Mouse (Mus musculus): ENCODE data around the gene Igsf21. TPM values are rescaled to one million over a fixed set of nuclear protein-coding genes. Genes with fewer than 3 reads are reported as not detected.
A peak's percentile ranks its signal among the peaks of the same experiment; 100 is the strongest.

Igsf21 gene
- total and polyA plus RNA-seq, 2 experiments from 2014 or later: 145 to 146 TPM

GRCm38 (mm10) chr4:140149706-140150105 is 96.9 kb downstream of the Igsf21 start:
- Histone ChIP-seq H3K36me3 (ENCODE audit: insufficient read depth, low read length) (no peaks in the 10 kb centered on the region), H3K27ac (ENCODE audit: low read depth, low read length) (no peak overlapping the region), H3K4me3 (ENCODE audit: low read depth, low read length) (no peak overlapping the region), H3K4me1 (ENCODE audit: insufficient read depth, low read length) (peaks cover 9% of the 10 kb centered on the region; the same call in 1 of the 2 replicates), H3K4me2 (ENCODE audit: low read depth, low read length, poor library complexity, severe bottlenecking) (no peak overlapping the region), H3K9me3 (ENCODE audit: low read length) (no peaks in the 10 kb centered on the region), H3K27me3 (ENCODE audit: insufficient read depth, low read length) (no peaks in the 10 kb centered on the region), H3K9ac (replicated peaks; ENCODE audit: low read length, poor library complexity, severe bottlenecking) (no peak overlapping the region)
- no peak for TF ChIP-seq CTCF (IDR thresholded peaks at IDR 0.05)
- DNase-seq (ENCODE audit: low spot score) (no peak), ATAC-seq (ENCODE audit: low FRiP score) (no peak)
- 90% methylated on average over 8 of the region's 8 CpGs for WGBS

GRCm38 (mm10) chr4:140147857-140148695 is 98.5 kb downstream of the Igsf21 start:
- Histone ChIP-seq H3K27me3 (ENCODE audit: insufficient read depth, low read length) (no peaks in the 10 kb centered on the region), H3K36me3 (ENCODE audit: insufficient read depth, low read length) (no peaks in the 10 kb centered on the region), H3K9ac (replicated peaks; ENCODE audit: low read length, poor library complexity, severe bottlenecking) (no peak overlapping the region), H3K9me3 (ENCODE audit: low read length) (no peaks in the 10 kb centered on the region), H3K27ac (ENCODE audit: low read depth, low read length) (peak overlapping the region; percentile 65), H3K4me3 (ENCODE audit: low read depth, low read length) (no peak overlapping the region), H3K4me1 (ENCODE audit: insufficient read depth, low read length) (peaks cover 9% of the 10 kb centered on the region; the same call in 1 of the 2 replicates), H3K4me2 (ENCODE audit: low read depth, low read length, poor library complexity, severe bottlenecking) (no peak overlapping the region)
- 55% methylated on average over 20 of the region's 20 CpGs for WGBS
- ATAC-seq (ENCODE audit: low FRiP score): peak; percentile 68; the same call in 1 of the 2 replicates
- DNase-seq (ENCODE audit: low spot score): peak; percentile 59
- TF ChIP-seq CTCF (IDR thresholded peaks at IDR 0.05): no peak

- H3K27me3 ChIP-seq (ENCODE audit: insufficient read depth, low read length): no peaks in the 10 kb centered on the region
- DNase-seq (ENCODE audit: low spot score): no peak
- H3K9ac ChIP-seq (replicated peaks; ENCODE audit: low read length, poor library complexity, severe bottlenecking): no peak overlapping the region
- H3K9me3 ChIP-seq (ENCODE audit: low read length): no peaks in the 10 kb centered on the region
- 75% methylated on average over 15 of the region's 15 CpGs for WGBS
- no peak for ATAC-seq (ENCODE audit: low FRiP score)
- H3K4me2 ChIP-seq (ENCODE audit: low read depth, low read length, poor library complexity, severe bottlenecking): no peak overlapping the region
- H3K36me3 ChIP-seq (ENCODE audit: insufficient read depth, low read length): no peaks in the 10 kb centered on the region
- no peak overlapping the region for H3K4me3 ChIP-seq (ENCODE audit: low read depth, low read length)
- TF ChIP-seq CTCF (IDR thresholded peaks at IDR 0.05): no peak
- peak overlapping the region; percentile 65 for H3K27ac ChIP-seq (ENCODE audit: low read depth, low read length)
- H3K4me1 ChIP-seq (ENCODE audit: insufficient read depth, low read length): peaks cover 9% of the 10 kb centered on the region; the same call in 1 of the 2 replicates
Measured at GRCm38 (mm10) chr4:140147079-140147840, 99.3 kb downstream of the Igsf21 start.

GRCm38 (mm10) chr4:140143884-140144525 is 102.6 kb downstream of the Igsf21 start:
- peak; percentile 55 for TF ChIP-seq CTCF (IDR thresholded peaks at IDR 0.05)
- no peaks in the 10 kb centered on the region for H3K27me3 ChIP-seq (ENCODE audit: insufficient read depth, low read length)
- no peaks in the 10 kb centered on the region for H3K9me3 ChIP-seq (ENCODE audit: low read length)
- no peak overlapping the region for H3K9ac ChIP-seq (replicated peaks; ENCODE audit: low read length, poor library complexity, severe bottlenecking)
- H3K4me2 ChIP-seq (ENCODE audit: low read depth, low read length, poor library complexity, severe bottlenecking): no peak overlapping the region
- DNase-seq (ENCODE audit: low spot score) (no peak), ATAC-seq (ENCODE audit: low FRiP score) (no peak)
- peaks cover 9% of the 10 kb centered on the region; the same call in 1 of the 2 replicates for H3K4me1 ChIP-seq (ENCODE audit: insufficient read depth, low read length)
- no peak overlapping the region for H3K27ac ChIP-seq (ENCODE audit: low read depth, low read length)
- 89% methylated on average over 10 of the region's 10 CpGs for WGBS
- no peaks in the 10 kb centered on the region for H3K36me3 ChIP-seq (ENCODE audit: insufficient read depth, low read length)
- H3K4me3 ChIP-seq (ENCODE audit: low read depth, low read length): no peak overlapping the region

GRCm38 (mm10) chr4:140143178-140143577 is 103.4 kb downstream of the Igsf21 start:
- Histone ChIP-seq H3K4me2 (ENCODE audit: low read depth, low read length, poor library complexity, severe bottlenecking) (no peak overlapping the region), H3K9ac (replicated peaks; ENCODE audit: low read length, poor library complexity, severe bottlenecking) (no peak overlapping the region), H3K9me3 (ENCODE audit: low read length) (no peaks in the 10 kb centered on the region), H3K36me3 (ENCODE audit: insufficient read depth, low read length) (no peaks in the 10 kb centered on the region), H3K27me3 (ENCODE audit: insufficient read depth, low read length) (no peaks in the 10 kb centered on the region), H3K27ac (ENCODE audit: low read depth, low read length) (no peak overlapping the region), H3K4me3 (ENCODE audit: low read depth, low read length) (no peak overlapping the region), H3K4me1 (ENCODE audit: insufficient read depth, low read length) (peaks cover 7% of the 10 kb centered on the region; the same call in 1 of the 2 replicates)
- WGBS: 91% methylated on average over 6 of the region's 6 CpGs
- peak; percentile 57 for TF ChIP-seq CTCF (IDR thresholded peaks at IDR 0.05)
- DNase-seq (ENCODE audit: low spot score) (no peak), ATAC-seq (ENCODE audit: low FRiP score) (no peak)
